Mouse (Mus musculus) hindbrain, embryonic 15.5 days (tissue): ENCODE measurements at regions not wholly inside any gene's neighbourhood (a gene's known extent, or its start where the extent isn't known, plus 50 kb on each side); places are given as distances from the start of the nearest gene placed in this dataset.

Source experiments
- ATAC-seq: fragments of 200-750 bp; cut with Nextera tagmentation; 2 replicates; pipeline ENCODE4 v1.8.0; 2017; ENCODE audit warnings: low read depth, moderate number of reproducible peaks, moderate TSS enrichment; ENCODE audit not compliant: low FRiP score
- H3K27ac ChIP-seq: fragments of 300-500 bp; sonication (generic); replicated peaks from 2 replicates; pipeline ENCODE4 v1.5.1; 2015; ENCODE audit warnings: mild to moderate bottlenecking, inconsistent platforms
- H3K27me3 ChIP-seq: fragments of 300-500 bp; sonication (generic); 2 replicates; pipeline ENCODE4 v1.6.1; 2015; ENCODE audit warnings: control low read depth, inconsistent platforms
- H3K36me3 ChIP-seq: fragments of 300-500 bp; sonication (generic); 2 replicates; pipeline ENCODE4 v1.6.1; 2015; ENCODE audit warnings: control low read depth, inconsistent platforms
- H3K4me1 ChIP-seq: fragments of 300-500 bp; sonication (generic); replicated peaks from 2 replicates; pipeline ENCODE4 v1.6.1; 2015; ENCODE audit warnings: control low read depth, inconsistent platforms
- H3K4me2 ChIP-seq: fragments of 300-500 bp; sonication (generic); 2 replicates; pipeline ENCODE4 v1.6.1; 2015; ENCODE audit warnings: moderate library complexity, mild to moderate bottlenecking, inconsistent platforms
- H3K4me3 ChIP-seq: fragments of 300-500 bp; sonication (generic); 2 replicates; pipeline ENCODE4 v1.5.1; 2015; ENCODE audit warnings: mild to moderate bottlenecking, inconsistent platforms
- H3K9ac ChIP-seq: fragments of 300-500 bp; sonication (generic); 2 replicates; pipeline ENCODE4 v1.6.1; 2015; ENCODE audit warnings: inconsistent platforms
- H3K9me3 ChIP-seq: fragments of 300-500 bp; sonication (generic); 2 replicates; pipeline ENCODE4 v1.6.1; 2016; ENCODE audit warnings: control low read depth, inconsistent platforms
- WGBS: fragments of 180-500 bp; shearing (Covaris S2); methylation state at CpG from one replicate; pipeline ENCODE4 v1.1.7; 2015; 5-methylcytosine and 5-hydroxymethylcytosine counted together

GRCm38 (mm10) chr13:114681196-114681595, 136.8 kb upstream of the Mocs2 start:
- 75% methylated on average over 4 of the region's 4 CpGs for WGBS
- H3K4me3 ChIP-seq, result no peak overlapping the region
- no peaks in the 10 kb centered on the region for H3K27me3 ChIP-seq
- no peaks in the 10 kb centered on the region for H3K4me1 ChIP-seq
- no peak overlapping the region for H3K4me2 ChIP-seq
- H3K27ac ChIP-seq, result no peak overlapping the region
- ATAC-seq, result no peak
- H3K9me3 ChIP-seq, result no peaks in the 10 kb centered on the region
- H3K36me3 ChIP-seq, result no peaks in the 10 kb centered on the region
- no peak overlapping the region for H3K9ac ChIP-seq

DNA sequence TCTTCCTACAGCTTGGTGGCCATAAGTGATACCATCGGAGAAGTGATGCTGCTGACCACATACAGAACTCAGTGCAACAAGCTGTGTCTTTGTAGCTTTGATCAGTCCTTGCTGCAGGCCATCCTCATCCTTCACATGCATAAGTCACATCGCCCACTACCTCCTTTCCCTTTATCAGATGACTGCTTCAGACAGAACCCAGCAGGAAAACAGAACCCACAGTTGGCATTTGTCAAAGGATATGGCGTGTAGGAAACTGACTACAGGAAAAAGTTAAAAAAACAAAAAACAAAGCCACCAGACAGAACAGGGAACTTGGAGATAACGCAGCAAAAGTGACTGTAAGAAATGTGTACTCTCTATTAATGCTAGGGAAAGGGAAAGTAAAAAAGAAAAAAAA, 136.1 kb upstream of the Mocs2 start:
- H3K4me1 ChIP-seq, result no peaks in the 10 kb centered on the region
- H3K4me3 ChIP-seq, result no peak overlapping the region
- WGBS, result 80% methylated on average over 4 of the region's 4 CpGs
- H3K9ac ChIP-seq, result no peak overlapping the region
- H3K27ac ChIP-seq, result no peak overlapping the region
- no peaks in the 10 kb centered on the region for H3K9me3 ChIP-seq
- ATAC-seq, result no peak
- H3K27me3 ChIP-seq, result no peaks in the 10 kb centered on the region
- H3K36me3 ChIP-seq, result no peaks in the 10 kb centered on the region
- no peak overlapping the region for H3K4me2 ChIP-seq

- no peak overlapping the region for H3K27ac ChIP-seq
- no peak overlapping the region for H3K4me2 ChIP-seq
- no peaks in the 10 kb centered on the region for H3K36me3 ChIP-seq
- H3K4me3 ChIP-seq, result no peak overlapping the region
- no peak overlapping the region for H3K9ac ChIP-seq
- no peak for ATAC-seq
- H3K27me3 ChIP-seq, result no peaks in the 10 kb centered on the region
- H3K4me1 ChIP-seq, result no peaks in the 10 kb centered on the region
- H3K9me3 ChIP-seq, result no peaks in the 10 kb centered on the region
- 95% methylated on average over 5 of the region's 5 CpGs for WGBS
Measured at GRCm38 (mm10) chr13:114682891-114683290, 135.1 kb upstream of the Mocs2 start.

DNA sequence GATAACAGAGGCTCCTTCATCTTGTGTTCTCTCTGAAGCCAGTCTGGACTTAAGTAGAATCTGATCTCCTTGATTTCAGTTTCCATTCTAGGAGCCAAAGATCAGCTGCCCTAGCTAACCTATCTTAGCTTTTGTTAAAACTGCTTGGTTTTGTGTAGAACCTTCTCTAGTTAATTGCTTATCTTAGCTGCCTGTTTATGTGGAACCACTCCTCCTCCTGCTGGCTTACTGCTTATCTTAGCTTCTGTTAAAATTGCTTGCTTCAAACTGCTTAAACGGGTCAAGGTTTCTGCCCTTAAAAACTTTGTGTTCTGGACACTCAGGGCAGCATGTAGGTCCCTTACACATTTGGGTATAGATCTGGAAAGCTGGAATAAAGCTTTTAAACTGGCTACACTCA, 133.7 kb upstream of the Mocs2 start:
- Histone ChIP-seq H3K27me3 (no peaks in the 10 kb centered on the region), H3K9me3 (no peaks in the 10 kb centered on the region), H3K4me2 (no peak overlapping the region), H3K9ac (no peak overlapping the region), H3K4me3 (no peak overlapping the region), H3K27ac (no peak overlapping the region), H3K4me1 (no peaks in the 10 kb centered on the region), H3K36me3 (no peaks in the 10 kb centered on the region)
- WGBS, result 86% methylated on average over 1 of the region's 1 CpGs
- ATAC-seq, result no peak

DNA sequence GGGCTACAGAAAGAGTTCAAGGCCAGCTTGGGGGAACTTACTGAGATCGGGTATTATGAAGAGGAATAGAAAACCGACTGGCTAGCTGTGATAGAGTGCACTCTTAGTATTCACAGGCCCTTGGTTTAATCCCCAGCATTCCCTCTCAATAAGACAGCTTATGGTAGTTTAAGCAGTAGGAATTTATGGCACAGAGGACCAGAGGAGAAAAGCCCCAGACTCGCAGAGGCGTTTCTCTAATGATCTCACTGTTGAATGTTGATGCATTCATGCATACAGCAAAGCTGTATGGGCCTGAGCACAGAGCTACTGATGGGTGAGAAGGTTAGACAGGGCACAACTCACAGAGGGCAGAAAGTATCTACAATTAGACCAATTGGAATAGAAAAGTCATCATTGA, 132.7 kb upstream of the Mocs2 start:
- Histone ChIP-seq H3K36me3 (no peaks in the 10 kb centered on the region), H3K9ac (no peak overlapping the region), H3K4me2 (no peak overlapping the region), H3K27me3 (no peaks in the 10 kb centered on the region), H3K4me1 (no peaks in the 10 kb centered on the region), H3K4me3 (no peak overlapping the region), H3K27ac (no peak overlapping the region), H3K9me3 (no peaks in the 10 kb centered on the region)
- 69% methylated on average over 4 of the region's 4 CpGs for WGBS
- no peak for ATAC-seq

- Histone ChIP-seq H3K36me3 (no peaks in the 10 kb centered on the region), H3K27me3 (no peaks in the 10 kb centered on the region), H3K4me2 (no peak overlapping the region), H3K9ac (no peak overlapping the region), H3K9me3 (no peaks in the 10 kb centered on the region), H3K4me1 (no peaks in the 10 kb centered on the region), H3K4me3 (no peak overlapping the region), H3K27ac (no peak overlapping the region)
- ATAC-seq, result no peak
- WGBS, result 71% methylated on average over 2 of the region's 2 CpGs
Measured at GRCm38 (mm10) chr13:114712601-114713000, 105.4 kb upstream of the Mocs2 start.

DNA sequence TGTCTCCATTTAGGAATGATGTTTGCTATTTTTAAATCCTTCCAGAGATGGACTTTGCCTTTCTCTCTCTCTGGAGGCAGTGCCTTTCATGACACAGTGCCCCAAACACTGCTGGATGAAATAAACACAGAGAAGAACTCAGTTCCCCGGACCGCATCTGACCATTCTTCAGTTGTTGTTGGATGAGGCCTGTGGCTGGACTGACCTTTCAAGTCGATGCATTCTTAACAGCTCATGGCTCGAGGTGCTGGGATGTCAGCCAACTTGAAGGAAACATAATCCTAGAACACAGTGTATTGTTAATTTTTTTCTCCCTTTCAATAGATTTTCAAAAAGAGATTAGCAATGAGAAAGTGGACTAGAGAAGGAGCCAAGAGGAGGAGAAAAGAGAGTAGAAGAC, 98.3 kb upstream of the Mocs2 start:
- no peaks in the 10 kb centered on the region for H3K9me3 ChIP-seq
- H3K36me3 ChIP-seq, result no peaks in the 10 kb centered on the region
- WGBS, result 69% methylated on average over 4 of the region's 4 CpGs
- no peak overlapping the region for H3K9ac ChIP-seq
- no peaks in the 10 kb centered on the region for H3K27me3 ChIP-seq
- no peak for ATAC-seq
- no peak overlapping the region for H3K4me2 ChIP-seq
- no peak overlapping the region for H3K4me3 ChIP-seq
- no peak overlapping the region for H3K27ac ChIP-seq
- no peaks in the 10 kb centered on the region for H3K4me1 ChIP-seq

DNA sequence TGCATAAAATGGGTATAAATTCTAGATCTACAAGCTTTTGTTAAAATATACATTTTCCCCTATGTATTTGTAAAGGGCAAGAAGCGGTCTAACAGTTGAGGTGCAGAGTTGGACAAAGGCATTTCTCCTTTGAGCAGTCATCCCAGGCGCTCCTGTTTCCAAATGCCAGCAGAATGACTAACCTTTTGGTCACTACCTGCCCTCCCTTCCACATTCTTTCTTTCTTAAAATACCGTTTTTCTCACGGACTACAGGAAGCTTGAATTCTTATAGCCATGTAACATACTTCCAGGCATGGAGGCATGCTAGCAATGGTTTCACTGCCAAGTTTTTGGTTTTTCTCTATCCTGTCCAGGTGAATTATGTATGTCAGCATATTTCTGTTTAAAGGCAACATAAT, 91.2 kb upstream of the Mocs2 start:
- H3K27ac ChIP-seq, result no peak overlapping the region
- no peaks in the 10 kb centered on the region for H3K9me3 ChIP-seq
- 87% methylated on average over 4 of the region's 4 CpGs for WGBS
- no peak for ATAC-seq
- H3K4me1 ChIP-seq, result no peaks in the 10 kb centered on the region
- H3K36me3 ChIP-seq, result no peaks in the 10 kb centered on the region
- no peak overlapping the region for H3K4me3 ChIP-seq
- no peak overlapping the region for H3K9ac ChIP-seq
- H3K4me2 ChIP-seq, result no peak overlapping the region
- H3K27me3 ChIP-seq, result no peaks in the 10 kb centered on the region

- no peak for ATAC-seq
- Histone ChIP-seq H3K27me3 (no peaks in the 10 kb centered on the region), H3K36me3 (no peaks in the 10 kb centered on the region), H3K4me3 (no peak overlapping the region), H3K4me2 (no peak overlapping the region), H3K9ac (no peak overlapping the region), H3K9me3 (no peaks in the 10 kb centered on the region), H3K27ac (no peak overlapping the region), H3K4me1 (no peaks in the 10 kb centered on the region)
- 90% methylated on average over 7 of the region's 7 CpGs for WGBS
Measured at GRCm38 (mm10) chr13:114735066-114735465, 83.0 kb upstream of the Mocs2 start.

- no peaks in the 10 kb centered on the region for H3K27me3 ChIP-seq
- H3K4me3 ChIP-seq, result no peak overlapping the region
- no peak for ATAC-seq
- H3K36me3 ChIP-seq, result no peaks in the 10 kb centered on the region
- no peaks in the 10 kb centered on the region for H3K4me1 ChIP-seq
- no peak overlapping the region for H3K27ac ChIP-seq
- WGBS, result 97% methylated on average over 4 of the region's 4 CpGs
- H3K9me3 ChIP-seq, result no peaks in the 10 kb centered on the region
- no peak overlapping the region for H3K9ac ChIP-seq
- H3K4me2 ChIP-seq, result no peak overlapping the region
Measured at GRCm38 (mm10) chr13:114736066-114736465, 82.0 kb upstream of the Mocs2 start.

DNA sequence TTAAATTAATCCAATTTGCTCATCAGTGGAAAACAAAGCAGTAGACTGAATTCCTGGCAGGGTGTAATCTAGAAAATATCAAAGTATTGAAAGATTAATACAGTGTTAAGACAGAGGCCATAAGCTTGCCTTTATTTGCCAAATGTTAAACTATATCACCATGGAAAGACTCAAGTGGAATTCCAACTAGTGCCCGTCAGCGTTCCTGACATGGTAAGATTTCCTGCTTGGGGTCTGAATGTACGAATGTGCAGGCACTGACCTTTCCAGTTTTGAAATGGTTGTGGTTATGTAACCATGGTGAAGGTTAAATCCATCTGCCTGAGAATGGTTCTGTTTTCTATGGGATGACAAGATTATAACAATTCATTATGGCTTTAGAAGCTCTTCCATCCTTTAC, 75.5 kb upstream of the Mocs2 start:
- WGBS, result 77% methylated on average over 3 of the region's 3 CpGs
- H3K9ac ChIP-seq, result no peak overlapping the region
- no peaks in the 10 kb centered on the region for H3K36me3 ChIP-seq
- H3K4me3 ChIP-seq, result no peak overlapping the region
- no peak for ATAC-seq
- H3K4me2 ChIP-seq, result no peak overlapping the region
- H3K4me1 ChIP-seq, result no peaks in the 10 kb centered on the region
- H3K27ac ChIP-seq, result no peak overlapping the region
- no peaks in the 10 kb centered on the region for H3K27me3 ChIP-seq
- no peaks in the 10 kb centered on the region for H3K9me3 ChIP-seq

DNA sequence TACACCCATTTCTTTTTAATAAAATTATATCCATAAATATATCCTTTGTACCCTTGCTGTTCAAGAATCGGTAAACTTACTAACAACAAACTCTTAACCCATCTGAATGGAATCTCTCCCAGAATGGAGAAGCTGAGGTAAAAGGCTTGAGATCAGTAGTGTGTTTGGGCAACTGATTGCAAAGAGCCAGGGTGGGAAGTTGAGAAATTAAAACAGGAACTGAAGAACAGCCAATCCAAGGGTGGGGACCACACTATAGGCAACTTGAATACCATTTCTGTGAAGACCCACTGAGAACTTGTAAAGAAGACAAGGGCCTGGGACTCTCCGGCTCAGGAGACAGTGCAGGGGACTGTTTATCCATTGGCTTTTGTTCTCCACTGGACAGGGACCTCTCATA, 72.2 kb upstream of the Mocs2 start:
- H3K9ac ChIP-seq, result no peak overlapping the region
- 96% methylated on average over 2 of the region's 2 CpGs for WGBS
- ATAC-seq, result no peak
- no peak overlapping the region for H3K4me3 ChIP-seq
- no peak overlapping the region for H3K4me2 ChIP-seq
- H3K27me3 ChIP-seq, result no peaks in the 10 kb centered on the region
- no peak overlapping the region for H3K27ac ChIP-seq
- no peaks in the 10 kb centered on the region for H3K36me3 ChIP-seq
- no peaks in the 10 kb centered on the region for H3K4me1 ChIP-seq
- no peaks in the 10 kb centered on the region for H3K9me3 ChIP-seq

DNA sequence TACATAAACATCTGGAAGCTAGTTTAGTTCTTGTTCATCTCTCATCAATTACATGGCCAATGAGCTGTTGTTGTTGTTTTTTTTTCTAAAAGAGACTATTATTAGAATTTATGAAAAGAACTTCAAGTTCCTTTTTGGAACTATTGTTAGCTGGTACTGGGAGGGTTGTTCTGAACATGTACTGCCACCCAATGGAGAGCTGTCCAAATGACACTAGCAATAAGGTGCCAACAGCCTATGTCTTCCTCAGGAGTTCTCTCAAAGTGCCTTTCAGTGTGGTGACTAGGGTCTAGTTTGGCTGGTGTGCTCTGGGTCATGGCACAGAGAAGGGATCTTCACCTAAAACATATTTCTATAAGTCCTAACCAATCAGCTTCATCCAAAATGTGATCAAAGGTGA, 60.6 kb upstream of the Mocs2 start:
- 0 out of 2 replicates have a peak, but pooled peaks have one; percentile 54 for ATAC-seq
- no peaks in the 10 kb centered on the region for H3K36me3 ChIP-seq
- H3K4me1 ChIP-seq, result no peaks in the 10 kb centered on the region
- H3K9ac ChIP-seq, result no peak overlapping the region
- no peak overlapping the region for H3K4me3 ChIP-seq
- no peak overlapping the region for H3K4me2 ChIP-seq
- H3K27me3 ChIP-seq, result no peaks in the 10 kb centered on the region
- H3K27ac ChIP-seq, result no peak overlapping the region
- no peaks in the 10 kb centered on the region for H3K9me3 ChIP-seq
